In the genomic region with DNA sequence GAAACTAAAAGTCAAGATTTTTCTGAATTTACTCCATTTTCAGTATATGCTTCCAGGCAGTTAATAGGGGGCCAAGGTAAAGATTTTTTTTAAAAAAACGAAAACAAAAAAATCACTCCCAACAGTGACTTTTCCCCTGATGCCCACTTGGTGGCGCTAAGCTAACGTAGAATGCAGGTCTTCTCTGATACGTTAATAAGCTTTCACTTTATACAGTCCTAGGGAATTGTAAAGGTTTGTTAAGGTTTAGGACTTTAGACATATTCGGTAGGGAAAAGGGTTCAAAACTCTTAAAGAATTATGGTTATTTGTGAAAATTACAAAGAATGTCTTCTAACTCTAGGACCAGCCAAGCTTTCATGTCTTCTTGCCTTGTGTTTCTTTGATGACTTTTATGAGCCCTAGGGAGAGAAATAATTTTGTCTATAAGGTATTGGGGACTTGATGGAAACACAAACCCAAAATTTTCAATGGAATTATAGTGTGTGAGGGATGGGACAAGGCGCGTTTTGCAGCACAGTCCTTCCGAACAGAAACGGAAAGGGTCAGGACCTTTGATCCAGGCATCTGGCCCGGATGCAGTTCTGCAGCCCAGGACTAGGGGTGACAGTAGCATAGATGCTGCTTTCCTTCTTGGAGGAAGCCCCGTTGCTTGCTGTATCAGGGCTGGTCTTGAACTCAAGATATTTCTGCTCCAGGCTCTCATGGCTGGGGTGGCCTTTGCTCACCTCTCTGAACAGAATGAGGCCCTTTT, we compare ENCODE assay signal across 8 mouse cellular contexts.
A peak's percentile ranks its signal among the peaks of the same experiment; 100 is the strongest.
DNase-seq lines count a peak whose midpoint lies in the region; ATAC-seq and TF ChIP-seq lines count a peak whose summit lies in the region.

No protein-coding gene starts in this region.

- peak; percentile 89 for TF ChIP-seq CTCF in lung, postnatal 0 days (IDR thresholded peaks at IDR 0.05)

- ATAC-seq in forebrain, embryonic 14.5 days = peak; percentile 73
- ATAC-seq in lung, postnatal 0 days = no peak

- H3K9ac ChIP-seq in forebrain, embryonic 14.5 days (ENCODE audit: low read length) = no peak overlapping the region
- H3K9ac ChIP-seq in lung, postnatal 0 days (replicated peaks; ENCODE audit: low read depth) = no peak overlapping the region

- no peaks in the 10 kb centered on the region for H3K36me3 ChIP-seq in forebrain, embryonic 14.5 days (ENCODE audit: control insufficient read depth, insufficient read depth, low read length)
- H3K36me3 ChIP-seq in lung, postnatal 0 days (ENCODE audit: insufficient read depth, low read length) = no peaks in the 10 kb centered on the region

- no peak overlapping the region for H3K4me2 ChIP-seq in forebrain, embryonic 14.5 days (ENCODE audit: low read length)
- H3K4me2 ChIP-seq in lung, postnatal 0 days (replicated peaks; ENCODE audit: low read depth, low read length) = peak overlapping the region; percentile 14; the same call in 1 of the 2 replicates

- no peaks in the 10 kb centered on the region for H3K9me3 ChIP-seq in forebrain, embryonic 14.5 days (replicated peaks; ENCODE audit: control insufficient read depth, low read length)
- H3K9me3 ChIP-seq in lung, postnatal 0 days (ENCODE audit: low read length) = no peaks in the 10 kb centered on the region

- no peaks in the 10 kb centered on the region for H3K27me3 ChIP-seq in forebrain, embryonic 14.5 days (replicated peaks; ENCODE audit: control insufficient read depth, insufficient read depth, low read length)
- H3K27me3 ChIP-seq in lung, postnatal 0 days (replicated peaks; ENCODE audit: insufficient read depth, low read length) = no peaks in the 10 kb centered on the region

- H3K27ac ChIP-seq in forebrain, embryonic 14.5 days (ENCODE audit: low read depth, low read length) = no peak overlapping the region
- no peak overlapping the region for H3K27ac ChIP-seq in lung, postnatal 0 days (ENCODE audit: low read length)

- peak; percentile 4 for DNase-seq in cerebellum, adult 8-10 months
- DNase-seq in cerebellum, adult 11 months = no peak
- DNase-seq in urinary bladder, postnatal 14 days (ENCODE audit: low spot score) = peak; percentile 31
- DNase-seq in urinary bladder, postnatal 4 days (ENCODE audit: low spot score in 2 of 2) = no peak
- peak; percentile 80 for DNase-seq in forebrain, embryonic 14.5 days (ENCODE audit: low spot score)
- DNase-seq in kidney, adult 9 months = peak; percentile 37
- DNase-seq in lung, postnatal 0 days (ENCODE audit: low spot score) = peak; percentile 67
- peak; percentile 49 to 67 for DNase-seq in right cerebral cortex, postnatal 10 days (ENCODE audit: low spot score in 2 of 2)

- H3K4me3 ChIP-seq in forebrain, embryonic 14.5 days (ENCODE audit: low read depth, low read length) = no peak overlapping the region
- H3K4me3 ChIP-seq in lung, postnatal 0 days (ENCODE audit: low read depth, low read length) = no peak overlapping the region

- TF ChIP-seq EP300 in lung, postnatal 0 days (IDR thresholded peaks at IDR 0.05) = no peak

- 42% methylated on average over 11 of the region's 11 CpGs for WGBS in forebrain, embryonic 14.5 days
- 27% methylated on average over 11 of the region's 11 CpGs for WGBS in lung, postnatal 0 days

- H3K4me1 ChIP-seq in forebrain, embryonic 14.5 days (ENCODE audit: control insufficient read depth, insufficient read depth, low read length) = no peaks in the 10 kb centered on the region
- H3K4me1 ChIP-seq in lung, postnatal 0 days (ENCODE audit: insufficient read depth, low read depth, low read length) = no peaks in the 10 kb centered on the region

Comparison
In these comparisons a context has a peak if more than half of its experiments do, and no peak if none do; other contexts are left out.
1. DNase-seq: peak in cerebellum, adult 8-10 months (single experiment), urinary bladder, postnatal 14 days (single experiment), forebrain, embryonic 14.5 days (single experiment), kidney, adult 9 months (single experiment), lung, postnatal 0 days (single experiment) and right cerebral cortex, postnatal 10 days (2 of 2); none in cerebellum, adult 11 months (single experiment) and urinary bladder, postnatal 4 days (0 of 2).